Mouse (Mus musculus) heart, postnatal 4 days (tissue): ENCODE measurements around the gene Sntb2. TPM values are rescaled to one million over a fixed set of nuclear protein-coding genes. Genes with fewer than 3 reads are reported as not detected.

Experiments
- DNase-seq: peaks from one replicate; pipeline ENCODE4 v3.0.0; 2021
- total RNA-seq, 2 experiments: library from RNA; stranded (reverse); gene quantifications; 2 replicates each; pipeline ENCODE4 v1.2.3; 2021

The Sntb2 gene
- total RNA-seq, 2 experiments from 2014 or later: 26.5 to 27.5 TPM

DNA sequence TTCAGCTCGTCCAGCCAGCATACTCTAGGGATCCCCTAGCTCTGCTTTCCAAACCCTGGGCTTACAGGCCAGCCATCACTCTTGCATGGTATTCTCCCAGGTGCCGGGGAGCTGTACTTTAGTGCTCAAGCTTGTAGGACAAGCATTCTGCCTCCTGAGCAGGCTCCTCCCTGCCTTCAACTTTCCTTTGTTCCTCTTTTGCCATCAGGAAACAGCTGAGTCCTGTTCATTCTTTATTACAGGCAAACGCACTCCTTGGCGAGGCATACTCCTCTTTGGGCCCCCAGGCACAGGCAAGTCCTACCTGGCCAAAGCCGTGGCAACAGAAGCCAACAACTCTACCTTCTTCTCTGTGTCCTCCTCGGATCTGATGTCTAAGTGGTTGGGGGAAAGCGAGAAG, 105.1 kb downstream of the Sntb2 start:
- no peak for DNase-seq

DNA sequence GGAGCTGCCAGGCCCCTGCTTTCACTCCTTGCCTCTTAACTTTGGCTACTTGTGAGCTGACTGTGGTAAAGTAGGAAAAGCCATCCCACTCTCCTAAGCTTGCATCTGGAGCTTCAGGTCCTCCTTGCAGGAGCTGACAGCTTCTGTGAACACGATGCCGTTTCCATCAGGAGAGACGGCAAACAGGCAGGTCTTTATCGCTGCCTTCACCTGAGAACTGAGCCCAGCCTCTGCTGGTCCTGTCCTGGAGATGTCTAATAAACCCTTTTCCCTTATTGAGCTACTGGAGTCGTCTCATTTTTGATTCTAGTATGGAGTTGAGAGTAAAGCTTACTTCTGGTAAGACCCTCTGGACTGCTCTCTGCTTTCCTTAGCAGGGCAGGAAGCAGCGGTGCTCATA, 109.9 kb downstream of the Sntb2 start:
- DNase-seq: no peak

DNA sequence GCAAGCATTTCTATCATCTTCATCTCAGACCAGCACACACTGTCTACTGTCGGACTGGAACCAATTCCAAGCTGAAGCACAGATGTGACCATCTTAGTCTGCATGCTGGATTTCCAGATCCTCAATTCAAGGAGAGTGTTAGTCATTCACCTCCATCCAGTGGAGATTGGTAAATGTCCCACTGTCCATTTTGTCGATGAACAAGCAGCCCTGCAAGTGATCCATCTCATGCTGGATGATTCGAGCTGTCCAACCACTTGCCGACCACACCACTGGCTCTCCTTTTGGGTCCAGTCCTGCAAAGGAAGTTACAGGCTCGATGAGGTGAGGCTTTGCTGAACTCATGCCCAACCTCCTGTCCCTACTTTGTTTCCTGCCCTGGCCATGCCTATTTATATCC, 111.4 kb downstream of the Sntb2 start:
- DNase-seq: no peak

DNA sequence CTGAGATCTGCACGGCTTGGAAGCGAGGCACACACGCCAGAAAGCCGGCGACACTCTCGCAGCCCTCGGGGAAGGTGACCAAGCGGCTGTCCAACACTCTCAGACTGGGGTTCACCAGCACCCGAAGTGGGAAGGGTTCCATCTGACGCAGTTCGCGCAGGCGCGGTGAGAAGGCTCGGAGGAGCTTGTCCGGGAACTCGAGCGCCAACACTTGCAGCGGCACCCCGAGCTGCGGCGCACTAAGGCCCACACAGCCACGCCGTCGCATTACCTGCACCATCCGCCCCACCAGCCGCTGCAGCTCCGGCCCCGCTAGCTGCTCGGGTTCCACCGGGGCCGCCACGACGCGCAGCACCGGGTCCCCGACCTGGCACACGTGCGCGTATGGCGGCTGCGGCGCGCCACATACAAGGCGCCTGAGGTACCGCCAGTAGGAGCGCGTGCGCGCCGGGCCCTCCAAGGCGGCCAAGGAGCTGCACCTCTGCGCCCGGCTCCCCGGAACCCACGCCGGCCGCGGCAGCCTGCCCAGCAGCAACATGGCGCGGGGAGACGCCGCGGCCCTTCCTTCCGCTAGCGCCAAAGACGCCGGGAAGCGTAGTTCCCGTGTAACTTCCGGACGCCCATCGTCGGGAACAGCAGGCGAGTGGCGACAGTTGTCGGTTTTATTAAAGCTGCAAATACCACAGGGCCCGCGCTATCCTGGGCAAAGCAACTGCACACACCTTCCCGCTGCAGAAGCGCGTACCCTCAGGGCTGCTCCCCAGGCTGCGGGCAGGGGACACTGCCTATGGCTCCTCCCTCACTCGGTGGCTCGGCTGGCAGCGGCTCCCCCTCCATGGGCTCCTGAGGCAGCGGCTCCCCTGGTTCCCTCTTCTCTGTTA, 112.8 kb downstream of the Sntb2 start, which contains the start of gene Pdf:
Pdf (minus strand) TSS at position 554 of the 881 bp plus-strand sequence.
- peak; percentile 84 for DNase-seq

DNA sequence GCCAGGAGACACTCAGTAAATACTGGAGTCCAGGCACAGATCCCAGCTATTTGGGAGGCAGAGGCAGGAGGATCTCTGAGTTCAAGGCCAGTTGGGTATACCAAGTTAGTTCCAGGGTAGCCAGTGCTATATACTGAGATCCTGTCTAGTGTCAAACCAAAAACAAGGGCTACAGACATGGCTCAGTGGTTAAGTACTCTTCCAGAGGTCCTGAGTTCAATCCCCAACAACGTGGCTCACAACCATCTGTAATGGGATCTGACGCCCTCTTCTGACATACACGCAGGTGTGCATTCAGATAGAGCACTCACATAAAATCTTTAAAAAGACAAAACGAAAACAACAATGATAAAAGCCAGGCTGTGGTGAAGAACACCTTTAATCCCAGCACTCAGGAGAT, 113.9 kb downstream of the Sntb2 start:
- no peak for DNase-seq

DNA sequence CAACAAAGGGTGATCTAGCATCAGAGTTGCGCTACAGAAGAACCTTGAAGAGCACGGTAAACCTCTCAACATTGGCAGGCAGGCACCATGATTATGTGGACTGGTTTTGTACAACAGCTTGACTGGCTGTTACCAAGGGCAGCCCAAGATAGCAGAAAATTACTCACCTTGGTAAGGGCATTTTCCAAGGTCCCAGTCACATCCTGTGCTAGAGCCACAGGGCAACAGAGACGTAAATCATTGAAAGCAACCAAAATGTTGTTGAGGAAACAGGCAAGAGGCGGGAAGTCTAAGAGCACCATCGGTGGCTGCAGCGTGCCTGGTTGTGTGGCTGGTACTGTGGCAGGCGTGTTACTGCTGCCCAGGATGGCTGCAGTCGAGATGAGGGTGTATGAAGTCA, 116.5 kb downstream of the Sntb2 start:
- DNase-seq: no peak

DNA sequence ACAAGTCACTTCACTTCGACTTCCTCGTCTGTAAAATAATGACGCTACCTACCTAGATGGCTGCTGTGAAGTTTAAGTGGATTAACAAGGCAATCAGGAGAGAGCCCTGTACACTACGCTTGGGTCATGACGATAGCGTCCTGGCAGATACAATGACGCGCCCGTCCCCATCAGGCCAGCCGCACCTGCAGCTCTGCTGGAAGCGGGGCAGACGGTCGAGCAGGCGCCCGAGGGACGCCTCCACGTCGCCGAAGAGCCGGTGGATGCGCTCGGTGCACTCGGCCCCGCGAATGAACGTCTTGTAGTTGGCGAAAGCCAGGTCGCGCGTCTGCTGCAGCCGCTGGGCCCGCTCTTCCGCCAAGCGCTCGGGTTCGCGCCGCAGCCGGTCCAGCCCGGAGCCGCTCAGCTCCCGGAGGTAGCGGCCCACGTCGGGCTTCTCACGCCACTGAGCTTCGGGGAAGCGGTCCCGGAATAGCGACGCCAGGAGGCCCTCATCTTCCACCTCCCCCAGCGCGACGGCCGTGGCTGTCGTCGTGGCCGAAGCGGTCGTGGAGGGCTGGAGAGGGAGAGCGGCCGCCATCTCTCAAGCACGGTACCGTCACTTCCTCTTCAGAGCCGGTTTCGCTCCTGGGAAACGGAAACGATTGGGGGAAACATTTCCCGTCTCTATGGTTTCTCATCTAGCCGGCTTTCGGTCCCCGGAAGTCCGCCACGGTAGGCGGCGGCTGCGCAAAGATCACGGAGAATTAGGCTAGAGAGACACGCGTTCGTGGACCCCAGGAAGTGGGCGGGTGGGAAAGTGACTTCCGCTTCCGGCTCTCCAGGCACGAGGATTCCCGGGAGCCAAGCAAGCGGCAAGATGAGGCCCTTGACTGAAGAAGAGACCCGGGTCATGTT, 120.8 kb downstream of the Sntb2 start, which contains the start of the genes Cog8 and Nip7:
Cog8 (minus strand) TSS at position 614 of the 897 bp plus-strand sequence.
Nip7 (plus strand) TSS at position 802 of the 897 bp plus-strand sequence.
- peak; percentile 95 for DNase-seq

DNA sequence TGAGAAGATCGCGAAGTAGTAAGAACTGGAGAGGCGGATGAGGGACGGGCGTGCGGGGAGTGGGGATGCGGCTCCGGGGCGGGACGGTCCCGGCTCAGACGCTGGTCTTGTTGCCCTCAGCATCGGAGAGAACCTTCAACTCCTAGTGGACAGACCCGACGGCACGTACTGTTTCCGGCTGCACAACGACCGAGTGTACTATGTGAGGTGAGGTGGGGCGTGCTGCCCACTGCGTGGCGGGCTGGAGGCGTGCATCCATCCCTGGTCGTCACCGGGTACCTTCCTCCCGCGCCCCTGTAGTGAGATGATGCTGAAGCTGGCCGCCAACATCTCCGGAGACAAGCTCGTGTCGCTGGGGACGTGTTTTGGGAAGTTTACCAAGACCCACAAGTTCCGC, 121.4 kb downstream of the Sntb2 start:
- no peak for DNase-seq

DNA sequence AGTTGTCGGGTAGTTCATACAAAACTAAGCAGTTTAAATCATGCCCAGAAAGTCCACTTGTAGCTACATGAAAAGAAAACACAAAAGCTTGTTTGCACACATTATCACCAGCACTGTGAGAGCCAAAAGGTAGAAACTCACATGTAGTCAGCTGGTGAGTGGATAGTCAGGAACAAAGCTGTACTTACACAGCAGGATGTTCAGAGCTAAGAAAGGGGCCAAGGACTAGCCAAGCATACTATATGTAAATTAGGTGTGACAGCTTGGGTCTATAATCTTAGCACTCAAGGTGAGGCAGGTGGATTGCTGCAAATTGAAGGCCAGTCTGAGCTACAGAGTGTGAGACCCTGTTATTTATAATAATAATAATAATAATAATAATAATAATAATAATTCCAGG, 127.1 kb downstream of the Sntb2 start:
- DNase-seq: no peak

DNA sequence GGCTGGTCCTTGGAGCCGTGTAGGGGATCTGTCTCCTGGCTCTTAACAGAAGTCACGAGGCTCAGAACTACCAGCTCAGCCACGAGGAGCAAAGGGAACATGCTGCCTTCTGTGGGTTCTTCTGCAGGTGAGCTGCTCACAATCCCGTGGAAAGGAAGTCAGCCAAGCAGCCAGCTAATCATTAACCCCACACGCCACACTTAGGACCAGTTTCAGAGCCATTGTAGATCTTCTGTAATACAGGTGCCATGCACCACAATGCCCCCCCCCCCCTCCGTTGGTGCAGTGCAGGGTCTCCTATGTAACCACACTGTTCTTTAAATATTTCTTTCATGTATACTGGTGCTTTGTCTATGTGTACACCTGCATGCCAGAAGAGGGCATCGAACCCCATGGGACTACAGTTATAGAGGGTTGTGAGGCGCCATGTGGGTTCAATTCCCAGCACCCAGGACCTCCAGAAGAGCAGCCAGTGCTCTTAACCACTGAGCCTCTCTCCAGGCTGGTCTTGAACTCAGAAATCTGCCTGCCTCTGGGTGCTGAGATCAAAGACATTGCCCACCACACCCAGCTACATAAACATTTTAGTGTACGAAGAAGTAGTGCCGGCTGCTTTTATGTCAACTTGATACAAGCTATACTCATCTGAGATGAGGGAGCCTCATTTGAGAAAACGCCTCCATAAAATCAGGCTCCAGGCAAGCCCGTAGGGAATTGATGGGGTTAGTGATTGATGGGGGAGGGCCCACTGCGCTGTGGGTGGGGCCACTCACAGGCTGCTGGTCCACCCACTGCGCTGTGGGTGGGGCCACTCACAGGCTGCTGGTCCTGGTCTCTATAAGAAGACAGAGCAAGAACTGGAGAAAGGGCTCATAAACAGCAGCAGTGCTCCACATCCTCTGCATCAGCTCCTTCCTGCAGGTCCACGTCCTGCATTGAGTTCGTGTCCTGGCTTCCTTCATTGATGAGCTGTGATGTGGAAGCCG, 130.3 kb downstream of the Sntb2 start, which contains the start of gene Tmed6:
Tmed6 (minus strand) TSS at position 134 of the 986 bp plus-strand sequence.
- peak; percentile 28 for DNase-seq

Other genes starting within 250 kb of the Sntb2 start
- gene Has3, start 65.5 kb upstream of the Sntb2 start, total RNA-seq: 1 to 10 TPM; 1.3 to 2.4 TPM
- 10 to 100 TPM; 25.1 to 30.1 TPM for gene Utp4, start 42.1 kb upstream of the Sntb2 start, total RNA-seq
- 10 to 100 TPM; 54.2 to 59.1 TPM for gene Vps4a, start 95.5 kb downstream of the Sntb2 start, total RNA-seq
- gene Pdf, start 112.9 kb downstream of the Sntb2 start, total RNA-seq: 10 to 100 TPM; 39.0 TPM
- 10 to 100 TPM; 16.9 to 18.3 TPM for gene Cog8, start 120.9 kb downstream of the Sntb2 start, total RNA-seq
- gene Nip7, start 121.1 kb downstream of the Sntb2 start, total RNA-seq: 10 to 100 TPM; 37.4 to 41.1 TPM
- not detected for gene Tmed6, start 129.9 kb downstream of the Sntb2 start, total RNA-seq
- 10 to 100 TPM; 20.2 to 25.1 TPM for gene Terf2, start 160.8 kb downstream of the Sntb2 start, total RNA-seq
- 10 to 100 TPM; 55.6 to 59.6 TPM for gene Cyb5b, start 214.9 kb downstream of the Sntb2 start, total RNA-seq